Mouse (Mus musculus) limb, embryonic 11.5 days (tissue): ENCODE data around the gene P2ry4. TPM values are rescaled to one million over a fixed set of nuclear protein-coding genes. Genes with fewer than 3 reads are reported as not detected.

ENCODE experiments used
- ATAC-seq: fragments of 200-750 bp; cut with Nextera tagmentation; 2 replicates; pipeline ENCODE4 v1.8.0; 2017; ENCODE audit warnings: low read depth; ENCODE audit not compliant: insufficient number of reproducible peaks, low FRiP score, low TSS enrichment
- DNase-seq: peaks from one replicate; pipeline ENCODE4 v3.0.0-alpha.2; 2015; ENCODE audit warnings: low spot score
- H3K27ac ChIP-seq: fragments of 300-500 bp; sonication (generic); replicated peaks from 2 replicates; pipeline ENCODE4 v1.5.1; 2014; ENCODE audit warnings: low read depth, mild to moderate bottlenecking, low read length
- H3K27me3 ChIP-seq: fragments of 300-500 bp; sonication (generic); 2 replicates; pipeline ENCODE4 v1.6.1; 2014; ENCODE audit warnings: mild to moderate bottlenecking, low read length, mixed read lengths; ENCODE audit not compliant: control insufficient read depth, insufficient read depth
- H3K36me3 ChIP-seq: fragments of 300-500 bp; sonication (generic); 2 replicates; pipeline ENCODE4 v1.6.1; 2014; ENCODE audit warnings: mild to moderate bottlenecking, low read length, moderate library complexity, mixed read lengths; ENCODE audit not compliant: control insufficient read depth, insufficient read depth
- H3K4me1 ChIP-seq: fragments of 300-500 bp; sonication (generic); 2 replicates; pipeline ENCODE4 v1.6.1; 2014; ENCODE audit warnings: low read length, mixed read lengths; ENCODE audit not compliant: control insufficient read depth, insufficient read depth
- H3K4me2 ChIP-seq: fragments of 300-500 bp; sonication (generic); 2 replicates; pipeline ENCODE4 v1.6.1; 2014; ENCODE audit warnings: low read depth, mild to moderate bottlenecking, moderate library complexity; ENCODE audit not compliant: severe bottlenecking
- H3K4me3 ChIP-seq: fragments of 300-500 bp; sonication (generic); 2 replicates; pipeline ENCODE4 v1.5.1; 2014; ENCODE audit warnings: low read depth, low read length
- H3K9ac ChIP-seq: fragments of 300-500 bp; sonication (generic); 2 replicates; pipeline ENCODE4 v1.6.1; 2014; ENCODE audit warnings: mild to moderate bottlenecking, low read length
- H3K9me3 ChIP-seq: fragments of 300-500 bp; sonication (generic); 2 replicates; pipeline ENCODE4 v1.6.1; 2016; ENCODE audit warnings: low read length; ENCODE audit not compliant: control insufficient read depth
- WGBS: fragments of 180-500 bp; shearing (Covaris S2); extraction: QIAGEN DNeasy Blood & Tissue Kit; methylation state at CpG from one replicate; pipeline ENCODE4 v1.1.7; 2014; 5-methylcytosine and 5-hydroxymethylcytosine counted together
- polyA plus RNA-seq: library from polyadenylated mRNA; unstranded; fragments of >200 nt; fragmentation: Nextera tagmentation; extraction: Ambion mirVana; gene quantifications from 2 replicates; pipeline ENCODE4 v1.2.1, GENCODE M21; 2014

Gene P2ry4
- polyA plus RNA-seq: not detected in 2 replicates

DNA sequence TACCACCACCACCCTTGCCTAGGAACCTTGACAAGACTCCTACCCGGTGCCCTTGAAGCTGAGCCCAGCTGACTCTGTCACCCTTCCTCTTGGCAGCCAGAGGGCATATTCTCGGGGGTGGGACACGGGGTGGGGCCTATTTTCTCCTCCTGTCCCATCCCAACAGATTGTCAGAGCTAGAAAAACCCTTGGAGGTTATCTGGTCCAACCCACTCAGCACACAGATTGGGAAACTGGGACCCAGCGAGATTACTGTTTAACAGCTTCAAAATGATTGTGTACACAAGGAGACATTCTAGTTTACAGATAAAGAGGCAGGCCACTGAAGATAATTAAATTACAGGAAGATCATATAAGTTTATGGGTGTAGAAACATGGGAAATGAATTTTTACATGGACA lies at the start of gene P2ry4:
TSS of gene P2ry4 (minus strand) at position 79 of the 400 bp plus-strand sequence.
- 65% methylated on average over 4 of the region's 4 CpGs for WGBS
- H3K4me1 ChIP-seq: no peaks in the 10 kb centered on the region
- H3K4me2 ChIP-seq: no peak within 1 kb of the TSS
- H3K36me3 ChIP-seq: no peaks in the 10 kb centered on the region
- H3K27me3 ChIP-seq: peaks cover 3% of the 10 kb centered on the region; the same call in 1 of the 2 replicates
- no peak within 1 kb of the TSS for H3K9ac ChIP-seq
- H3K4me3 ChIP-seq: no peak within 1 kb of the TSS
- H3K27ac ChIP-seq: no peak within 1 kb of the TSS
- no peaks in the 10 kb centered on the region for H3K9me3 ChIP-seq
- ATAC-seq: no peak
- no peak for DNase-seq

DNA sequence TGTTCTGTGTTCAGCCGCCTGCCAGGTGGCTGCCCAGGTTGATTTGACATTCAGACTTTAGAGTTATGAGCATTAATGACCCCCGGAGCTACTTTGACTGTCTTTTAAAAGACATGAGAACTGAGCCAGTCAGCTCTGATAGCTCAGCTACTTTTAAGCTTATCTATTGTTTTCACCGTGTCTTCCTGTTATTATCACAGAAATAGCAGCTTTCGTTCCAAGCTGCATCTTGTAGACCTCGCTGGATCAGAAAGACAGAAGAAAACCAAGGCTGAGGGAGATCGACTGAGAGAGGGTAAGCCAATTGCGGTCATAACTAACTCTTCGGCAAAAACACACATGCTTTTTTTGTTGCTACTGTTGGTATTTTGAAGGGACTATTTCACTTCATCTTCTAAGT lies 43.8 kb upstream of the P2ry4 start:
- H3K36me3 ChIP-seq: peaks cover 2% of the 10 kb centered on the region; the same call in 1 of the 2 replicates
- H3K4me2 ChIP-seq: no peak overlapping the region
- ATAC-seq: no peak
- no peak overlapping the region for H3K4me3 ChIP-seq
- no peaks in the 10 kb centered on the region for H3K9me3 ChIP-seq
- no peak overlapping the region for H3K9ac ChIP-seq
- no peaks in the 10 kb centered on the region for H3K27me3 ChIP-seq
- H3K27ac ChIP-seq: no peak overlapping the region
- no peak for DNase-seq
- WGBS: 93% methylated on average over 8 of the region's 8 CpGs
- H3K4me1 ChIP-seq: no peaks in the 10 kb centered on the region

DNA sequence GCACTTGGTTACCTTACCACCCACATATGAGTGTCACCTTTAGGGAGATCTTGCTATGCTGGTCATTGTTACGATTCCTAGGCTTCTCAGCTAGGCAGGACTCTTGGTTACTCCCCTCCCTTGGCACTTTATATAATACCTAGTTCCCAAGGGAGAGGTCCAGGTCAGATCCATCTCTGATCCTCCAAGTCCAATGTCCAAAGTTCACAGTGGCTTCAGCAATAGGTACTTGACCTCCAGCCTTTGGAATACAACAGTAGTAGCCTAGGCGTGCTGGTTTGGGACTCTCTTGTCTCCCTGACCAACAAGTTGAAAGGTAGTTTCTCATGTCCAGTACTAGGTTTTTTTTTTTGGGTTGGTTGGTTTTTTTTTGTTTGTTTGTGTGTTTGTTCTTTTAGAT lies 34.4 kb upstream of the P2ry4 start:
- Histone ChIP-seq H3K27ac (no peak overlapping the region), H3K4me2 (no peak overlapping the region), H3K4me3 (no peak overlapping the region), H3K36me3 (no peaks in the 10 kb centered on the region), H3K27me3 (peaks cover 5% of the 10 kb centered on the region), H3K9ac (no peak overlapping the region), H3K9me3 (no peaks in the 10 kb centered on the region), H3K4me1 (no peaks in the 10 kb centered on the region)
- DNase-seq (no peak), ATAC-seq (no peak)
- 89% methylated on average over 2 of the region's 2 CpGs for WGBS

DNA sequence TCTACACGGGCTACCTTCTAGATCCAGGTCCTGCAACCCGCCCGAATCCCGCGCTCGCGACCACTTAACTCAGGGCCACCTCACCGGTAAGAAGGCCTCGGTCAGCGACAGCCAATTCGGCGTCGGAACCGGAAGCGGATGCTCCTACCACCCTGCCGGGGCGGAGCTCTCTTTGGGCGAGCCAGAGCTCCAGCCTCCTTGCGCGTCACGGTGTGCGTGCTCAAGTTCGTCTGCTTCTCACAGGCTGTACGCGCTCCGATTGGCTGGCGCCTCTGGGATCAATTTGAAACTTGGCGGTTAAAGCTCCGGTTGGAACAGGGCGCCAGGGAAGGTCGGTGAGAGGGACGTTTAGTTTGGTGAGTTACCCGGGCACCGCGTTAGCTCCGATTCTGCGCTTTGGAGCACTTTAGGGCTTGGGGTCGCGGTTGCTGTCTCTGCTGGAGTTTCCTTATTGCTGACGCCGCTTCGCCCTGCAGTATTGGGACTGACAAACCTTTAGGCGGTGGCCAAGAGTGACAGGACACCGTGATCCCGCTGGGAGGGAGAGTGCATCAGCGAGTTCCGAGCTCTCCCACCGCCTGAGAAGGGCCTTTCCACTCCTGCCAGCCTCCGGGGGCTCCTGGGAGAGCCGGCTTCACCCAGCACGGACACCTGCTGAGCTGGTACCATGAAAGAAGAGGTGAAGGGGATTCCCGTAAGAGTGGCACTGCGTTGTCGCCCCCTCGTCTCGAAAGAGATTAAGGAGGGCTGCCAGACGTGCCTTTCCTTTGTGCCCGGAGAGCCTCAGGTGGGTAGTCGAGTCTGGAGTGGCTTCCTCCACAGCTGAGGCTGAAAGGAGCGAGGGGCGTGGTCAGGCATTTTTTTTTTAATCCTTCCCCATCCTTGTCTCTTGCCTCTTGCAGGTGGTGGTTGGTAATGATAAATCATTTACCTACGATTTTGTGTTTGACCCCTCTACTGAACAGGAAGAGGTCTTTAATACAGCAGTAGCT lies 31.4 kb upstream of the P2ry4 start, which contains the start of gene Pdzd11:
TSS of gene Pdzd11 (minus strand) at position 767 of the 992 bp plus-strand sequence.
- peak within 1 kb of the TSS; percentile 42 for H3K4me3 ChIP-seq
- no peaks in the 10 kb centered on the region for H3K4me1 ChIP-seq
- ATAC-seq (peak; percentile 98), DNase-seq (peak; percentile 90)
- peaks cover 5% of the 10 kb centered on the region for H3K27me3 ChIP-seq
- H3K9ac ChIP-seq: peak within 1 kb of the TSS; percentile 75
- H3K9me3 ChIP-seq: no peaks in the 10 kb centered on the region
- 22% methylated on average over 61 of the region's 62 CpGs for WGBS
- H3K27ac ChIP-seq: peak within 1 kb of the TSS; percentile 9; the same call in 1 of the 2 replicates
- peak within 1 kb of the TSS; percentile 50 for H3K4me2 ChIP-seq
- H3K36me3 ChIP-seq: no peaks in the 10 kb centered on the region

DNA sequence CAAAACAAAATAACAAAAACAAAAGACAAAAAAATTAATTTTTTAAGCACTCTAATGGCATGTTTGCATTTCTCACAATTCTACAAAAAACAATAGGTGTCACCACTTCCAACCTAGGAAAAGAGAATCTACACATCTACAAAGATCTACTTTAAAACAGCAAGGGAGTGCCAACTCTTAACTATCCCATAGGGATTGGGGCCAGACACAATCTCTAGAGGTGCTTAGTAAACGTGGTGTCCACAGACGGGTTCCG lies 30.8 kb upstream of the P2ry4 start, which contains the start of gene Kif4:
TSS of gene Kif4 (plus strand) at position 192 of the 256 bp plus-strand sequence.
- no peak for DNase-seq
- Histone ChIP-seq H3K27ac (peak within 1 kb of the TSS; percentile 9; the same call in 1 of the 2 replicates), H3K9ac (peak within 1 kb of the TSS; percentile 75), H3K4me3 (peak within 1 kb of the TSS; percentile 42), H3K36me3 (no peaks in the 10 kb centered on the region), H3K4me1 (no peaks in the 10 kb centered on the region), H3K9me3 (no peaks in the 10 kb centered on the region), H3K4me2 (peak within 1 kb of the TSS; percentile 50), H3K27me3 (peaks cover 5% of the 10 kb centered on the region)
- ATAC-seq: no peak
- WGBS: 35% methylated on average over 3 of the region's 3 CpGs

DNA sequence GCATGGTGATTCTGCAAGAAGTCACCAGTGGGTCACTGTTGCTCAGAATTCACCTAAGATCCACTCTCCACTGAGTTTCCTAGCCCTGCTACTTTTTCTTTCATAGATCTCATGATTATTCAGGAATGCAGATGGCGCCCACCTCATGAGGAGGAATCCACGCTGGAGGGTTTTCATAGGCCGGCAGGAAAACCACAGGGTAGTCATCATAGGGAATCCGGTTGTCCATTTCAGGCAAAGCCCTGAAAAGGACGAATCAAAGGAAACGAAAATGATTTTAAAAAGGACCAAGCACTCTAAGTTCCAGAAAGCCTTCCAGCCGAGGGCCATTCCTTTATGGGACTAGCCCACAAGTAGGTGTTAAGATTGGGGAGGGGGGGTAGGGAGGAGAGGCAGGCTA lies 30.5 kb upstream of the P2ry4 start:
- Histone ChIP-seq H3K9ac (0 out of 2 replicates have a peak overlapping the region, but pooled peaks have one; percentile 30), H3K27ac (no peak overlapping the region), H3K9me3 (no peaks in the 10 kb centered on the region), H3K4me1 (no peaks in the 10 kb centered on the region), H3K27me3 (peaks cover 5% of the 10 kb centered on the region), H3K36me3 (no peaks in the 10 kb centered on the region), H3K4me3 (peak overlapping the region; percentile 42), H3K4me2 (peak overlapping the region; percentile 50)
- 40% methylated on average over 7 of the region's 7 CpGs for WGBS
- ATAC-seq: 0 out of 2 replicates have a peak, but pooled peaks have one; percentile 12
- DNase-seq: no peak

DNA sequence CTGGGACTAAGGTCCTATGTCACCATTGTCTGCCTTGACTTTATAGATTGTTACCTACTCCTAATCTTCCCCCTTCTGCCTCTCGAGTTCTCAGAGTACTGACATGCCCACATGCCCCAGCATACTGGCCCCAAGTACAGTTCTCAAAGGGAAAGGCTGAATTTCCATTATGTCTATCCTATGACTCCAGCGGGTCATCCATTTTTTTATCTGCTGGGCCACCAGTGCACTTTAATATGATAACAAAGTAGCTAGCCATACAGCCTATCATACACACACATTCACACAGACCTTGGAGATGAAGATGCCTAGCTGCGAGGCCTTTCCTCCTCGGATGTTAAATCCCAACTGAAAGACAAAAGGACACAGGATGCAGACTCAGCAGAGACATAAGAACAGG lies 29.6 kb upstream of the P2ry4 start:
- Histone ChIP-seq H3K9ac (no peak overlapping the region), H3K4me3 (no peak overlapping the region), H3K27ac (no peak overlapping the region), H3K9me3 (no peaks in the 10 kb centered on the region), H3K36me3 (no peaks in the 10 kb centered on the region), H3K4me1 (no peaks in the 10 kb centered on the region), H3K27me3 (peaks cover 5% of the 10 kb centered on the region), H3K4me2 (no peak overlapping the region)
- WGBS: 94% methylated on average over 4 of the region's 4 CpGs
- DNase-seq (no peak), ATAC-seq (no peak)

DNA sequence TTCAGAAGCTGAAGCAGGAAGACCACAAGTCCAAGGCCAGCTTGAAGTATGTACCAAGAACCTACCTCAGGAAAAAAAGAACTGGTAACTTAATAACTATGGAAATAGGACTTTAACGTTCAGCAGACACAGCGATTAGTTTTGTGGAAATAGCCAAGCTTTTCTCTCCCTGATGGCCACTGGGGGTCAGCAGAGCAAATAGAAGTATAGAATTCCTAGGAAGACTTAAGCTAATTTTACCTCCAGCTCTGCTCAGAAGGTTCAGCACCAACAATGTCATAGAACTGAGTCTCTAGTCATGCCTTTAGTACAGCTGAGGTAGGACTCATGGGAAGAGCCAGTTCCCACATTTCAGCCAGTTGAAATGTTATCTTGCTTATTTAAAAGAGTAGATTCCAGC lies 26.7 kb upstream of the P2ry4 start:
- no peak for ATAC-seq
- DNase-seq: no peak
- Histone ChIP-seq H3K4me3 (no peak overlapping the region), H3K9ac (no peak overlapping the region), H3K36me3 (no peaks in the 10 kb centered on the region), H3K9me3 (no peaks in the 10 kb centered on the region), H3K4me1 (no peaks in the 10 kb centered on the region), H3K27ac (no peak overlapping the region), H3K4me2 (no peak overlapping the region), H3K27me3 (peaks cover 7% of the 10 kb centered on the region)
- WGBS: 79% methylated on average over 2 of the region's 2 CpGs
